Mouse (Mus musculus) bone marrow macrophage, adult 2 months (primary cell): ENCODE results near the gene Tax1bp1.

ENCODE experiments used
- CTCF ChIP-seq: IDR thresholded peaks from 2 replicates; pipeline ENCODE4 v1.5.1; 2012; ENCODE audit warnings: low read depth, mild to moderate bottlenecking, low read length, moderate library complexity
- POLR2A ChIP-seq: IDR thresholded peaks from 2 replicates; pipeline ENCODE4 v1.6.1; 2012; ENCODE audit warnings: mild to moderate bottlenecking, low read depth, low read length, borderline replicate concordance

- TF ChIP-seq CTCF (no peak), POLR2A (no peak)
Observed at GRCm38 (mm10) chr6:52692451-52693063, 21.0 kb upstream of the Tax1bp1 start.
